Mouse (Mus musculus) bone marrow macrophage, adult 2 months (primary cell): ENCODE results near the gene Top1.

Experiments
- CTCF ChIP-seq: IDR thresholded peaks from 2 replicates; pipeline ENCODE4 v1.5.1; 2012; ENCODE audit warnings: low read depth, mild to moderate bottlenecking, low read length, moderate library complexity
- POLR2A ChIP-seq: IDR thresholded peaks from 2 replicates; pipeline ENCODE4 v1.6.1; 2012; ENCODE audit warnings: mild to moderate bottlenecking, low read depth, low read length, borderline replicate concordance

DNA sequence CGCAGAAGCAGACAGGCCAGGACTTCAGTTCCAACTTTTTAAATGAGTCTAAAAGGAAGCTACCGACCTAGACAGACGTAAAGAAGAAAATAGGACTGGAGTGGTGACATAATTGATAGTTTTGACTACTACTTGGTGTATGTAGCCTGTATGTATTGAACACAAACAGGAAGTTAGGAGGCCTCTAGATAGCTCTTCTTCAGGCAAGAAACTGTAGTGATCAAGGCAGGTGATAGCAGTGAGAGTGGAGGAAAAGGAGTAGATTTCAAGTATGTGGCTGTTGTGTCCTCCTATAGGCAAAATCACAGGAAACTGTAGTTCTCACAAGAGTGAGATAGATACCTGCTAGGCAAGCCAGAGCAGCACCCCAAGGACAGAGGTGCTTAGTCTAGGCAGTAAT lies 62.0 kb downstream of the Top1 start:
- TF ChIP-seq CTCF (no peak), POLR2A (no peak)
